Mouse (Mus musculus) myocyte (in vitro differentiated cells): ENCODE measurements around the gene Arhgdia.

Source experiments
- MAX ChIP-seq: IDR thresholded peaks from one replicate; pipeline ENCODE4 v1.6.1; 2011; ENCODE audit warnings: low read depth, mild to moderate bottlenecking, control low read depth
- MYOD1 ChIP-seq, 3 experiments: IDR thresholded peaks; one replicate each; pipeline ENCODE4 v1.6.1; 2011; ENCODE audit warnings: control low read depth in 2 of 3, low read depth in 2 of 3, mild to moderate bottlenecking in 2 of 3, moderate library complexity in 1 of 3; ENCODE audit not compliant: insufficient read length in 2 of 3, control insufficient read depth in 1 of 3
- POLR2A ChIP-seq: IDR thresholded peaks from one replicate; pipeline ENCODE4 v1.6.1; 2011; ENCODE audit warnings: low read depth, mild to moderate bottlenecking, control low read depth, moderate library complexity; ENCODE audit not compliant: insufficient read length
- POLR2AphosphoS2 ChIP-seq: IDR thresholded peaks from one replicate; pipeline ENCODE4 v1.6.1; 2011; ENCODE audit warnings: low read depth, control low read depth; ENCODE audit not compliant: insufficient read length
- USF1 ChIP-seq: IDR thresholded peaks from one replicate; pipeline ENCODE4 v1.6.1; 2011; ENCODE audit warnings: low read depth, mild to moderate bottlenecking, control low read depth, moderate library complexity

DNA sequence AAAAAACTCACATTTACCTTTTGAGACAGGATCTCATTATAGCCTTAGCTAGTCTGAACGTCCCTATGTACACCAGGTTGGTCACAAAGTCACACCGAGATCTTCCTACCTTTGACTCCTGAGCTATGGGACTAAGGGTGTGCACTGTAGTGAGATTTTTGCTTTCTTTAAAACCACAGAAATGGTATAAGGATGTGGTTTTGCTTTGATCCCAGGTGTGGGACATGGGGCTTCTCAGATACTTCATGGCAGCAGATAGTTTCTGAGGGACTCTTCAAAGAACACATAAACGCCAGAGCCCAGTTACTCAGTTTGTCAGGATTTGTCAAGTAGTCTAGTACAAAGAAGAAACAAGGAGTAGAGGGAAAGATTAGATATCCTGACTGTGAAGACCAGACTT is 19.3 kb upstream of the Arhgdia start:
- no peak for TF ChIP-seq POLR2A
- no peak for TF ChIP-seq USF1
- no peak for TF ChIP-seq POLR2AphosphoS2
- no peak for TF ChIP-seq MYOD1 (IDR thresholded peaks at IDR 0.05; ENCODE audit: control insufficient read depth in 1 of 3, insufficient read length in 2 of 3, low read depth in 2 of 3)
- no peak for TF ChIP-seq MAX
